Mouse (Mus musculus) neural tube, embryonic 15.5 days (tissue): ENCODE data around the gene Rnf222. TPM values are rescaled to one million over a fixed set of nuclear protein-coding genes. Genes with fewer than 3 reads are reported as not detected.

Experiments
- polyA plus RNA-seq: library from polyadenylated mRNA; unstranded; fragments of >200 nt; fragmentation: Nextera tagmentation; extraction: Ambion mirVana; gene quantifications from 2 replicates; pipeline ENCODE4 v1.2.1, GENCODE M21; 2015

Gene Rnf222
- polyA plus RNA-seq, 1 experiment from 2014 or later = not detected

Other genes with a start within 250 kb of the Rnf222 start
- gene Myh10, start 197.0 kb upstream of the Rnf222 start, polyA plus RNA-seq = 79.6 and 84.8 TPM in 2 replicates
- gene Ndel1, start 16.7 kb upstream of the Rnf222 start, polyA plus RNA-seq = 111 and 115 TPM in 2 replicates
- gene Rpl26, start 13.0 kb downstream of the Rnf222 start, polyA plus RNA-seq = 597 and 626 TPM in 2 replicates
- 0.64 and 1.3 TPM in 2 replicates for gene Odf4, start 38.5 kb downstream of the Rnf222 start, polyA plus RNA-seq
- gene Arhgef15, start 68.9 kb downstream of the Rnf222 start, polyA plus RNA-seq = 23.2 and 27.3 TPM in 2 replicates
- 1.9 and 2.1 TPM in 2 replicates for gene Slc25a35, start 79.6 kb downstream of the Rnf222 start, polyA plus RNA-seq
- 33.7 and 33.9 TPM in 2 replicates for gene Rangrf, start 86.6 kb downstream of the Rnf222 start, polyA plus RNA-seq
- gene Pfas, start 119.9 kb downstream of the Rnf222 start, polyA plus RNA-seq = 15.5 and 20.2 TPM in 2 replicates
- 53.4 and 55.0 TPM in 2 replicates for gene Ctc1, start 127.4 kb downstream of the Rnf222 start, polyA plus RNA-seq
- gene Aurkb, start 157.1 kb downstream of the Rnf222 start, polyA plus RNA-seq = 15.6 and 47.4 TPM in 2 replicates
- gene Borcs6, start 171.2 kb downstream of the Rnf222 start, polyA plus RNA-seq = 20.6 and 24.0 TPM in 2 replicates
- gene Tmem107, start 182.3 kb downstream of the Rnf222 start, polyA plus RNA-seq = 33.3 and 39.2 TPM in 2 replicates
- 347 and 355 TPM in 2 replicates for gene Vamp2, start 199.9 kb downstream of the Rnf222 start, polyA plus RNA-seq
- gene Per1, start 206.7 kb downstream of the Rnf222 start, polyA plus RNA-seq = 10.0 and 11.9 TPM in 2 replicates
- 0.68 and 1.0 TPM in 2 replicates for gene Hes7, start 231.9 kb downstream of the Rnf222 start, polyA plus RNA-seq
- gene 9130213A22Rik, start 234.0 kb downstream of the Rnf222 start, polyA plus RNA-seq = 0.63 TPM in 2 replicates
- gene Aloxe3, start 237.3 kb downstream of the Rnf222 start, polyA plus RNA-seq = 4.3 and 6.1 TPM in 2 replicates